29 mouse cellular contexts compared by ENCODE assay signal in the genomic region with DNA sequence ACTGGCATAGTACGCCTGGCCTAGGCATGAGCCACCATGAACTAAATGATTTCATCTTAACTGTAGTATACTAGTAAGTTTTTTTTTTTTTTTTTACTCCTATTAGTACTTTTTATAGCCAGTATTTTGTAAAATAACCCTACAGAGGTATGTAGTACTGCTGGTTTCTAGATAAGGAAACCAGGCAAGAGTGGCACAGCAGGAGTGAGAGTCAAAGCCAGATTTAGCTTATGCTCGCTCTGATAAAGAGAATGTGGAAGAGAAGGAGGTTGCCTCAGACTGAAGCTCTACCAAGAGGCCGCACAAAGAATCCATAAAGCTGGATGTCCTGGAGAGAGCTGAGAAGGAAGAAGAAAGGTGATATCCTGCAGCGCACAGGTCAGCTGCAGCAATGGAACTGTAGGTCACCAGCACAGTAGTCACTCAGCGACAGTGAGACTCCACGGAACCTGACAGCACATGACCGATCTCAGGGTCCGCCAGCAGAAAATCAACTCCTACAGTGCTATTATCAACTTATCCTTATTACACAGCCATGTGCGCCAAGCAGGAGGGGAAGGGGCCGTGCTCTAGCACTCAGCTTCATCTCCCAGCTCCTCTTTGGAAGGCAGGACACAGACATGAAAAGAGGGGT. TPM values are rescaled to one million over a fixed set of nuclear protein-coding genes. Genes with fewer than 3 reads are reported as not detected.
DNase-seq lines count a peak whose midpoint lies in the region; ATAC-seq and TF ChIP-seq lines count a peak whose summit lies in the region.
"Had no signal": no experiment of that assay in that cellular context is flagged by ENCODE, and none has a peak within 500 bp of the region (broad histone marks: within the 10 kb centered on the region; RNA-seq: fewer than 3 reads in every experiment).

No protein-coding gene starts in this region.

- H3K79me2 ChIP-seq in heart, adult 2 months (replicated peaks; ENCODE audit: control insufficient read depth, insufficient read depth, low read length): peaks cover 4% of the 10 kb centered on the region

- no peak for ATAC-seq in heart, embryonic 11.5 days (replicated peaks; ENCODE audit: insufficient number of reproducible peaks, low FRiP score, low TSS enrichment)
- peak; percentile 46; the same call in 1 of the 2 replicates for ATAC-seq in heart, embryonic 14.5 days (ENCODE audit: insufficient number of reproducible peaks, insufficient read depth, low FRiP score, low read depth)
- peak; percentile 59 for ATAC-seq in heart, postnatal 0 days (ENCODE audit: insufficient read depth, low read depth)
- ATAC-seq: forebrain, embryonic 14.5 days; forebrain, postnatal 0 days; hindbrain, embryonic 16.5 days; intestine, embryonic 15.5 days; Patski had no signal

- no peak overlapping the region for H3K4me3 ChIP-seq in heart, embryonic 11.5 days (ENCODE audit: low read depth, low read length)
- H3K4me3 ChIP-seq in heart, embryonic 14.5 days (ENCODE audit: control insufficient read depth in 1 of 2, insufficient read depth in 1 of 2, low read depth in 1 of 2, low read length in 2 of 2): no peak overlapping the region
- H3K4me3 ChIP-seq in heart, postnatal 0 days (ENCODE audit: low read depth, low read length): no peak overlapping the region
- H3K4me3 ChIP-seq in heart, adult 2 months: no peak overlapping the region
- no peak overlapping the region for H3K4me3 ChIP-seq in limb, embryonic 10.5 days
- H3K4me3 ChIP-seq: embryonic facial prominence, embryonic 12.5 days; embryonic facial prominence, embryonic 15.5 days; gastrocnemius, adult 2 months; hindbrain, embryonic 10.5 days; hindbrain, embryonic 13.5 days; intestine, embryonic 15.5 days had no signal

- no peak for TF ChIP-seq EP300 in heart, postnatal 0 days (IDR thresholded peaks at IDR 0.05; ENCODE audit: low read depth)
- no peak for TF ChIP-seq EP300 in heart, adult 2 months (IDR thresholded peaks at IDR 0.05; ENCODE audit: insufficient read depth, low read depth, low read length)

- no peaks in the 10 kb centered on the region for H3K9me3 ChIP-seq in heart, embryonic 11.5 days (replicated peaks; ENCODE audit: control insufficient read depth, low read length)
- no peaks in the 10 kb centered on the region for H3K9me3 ChIP-seq in heart, embryonic 14.5 days (ENCODE audit: control insufficient read depth, low read length)
- no peaks in the 10 kb centered on the region for H3K9me3 ChIP-seq in heart, postnatal 0 days (replicated peaks; ENCODE audit: control insufficient read depth, low read length)
- no peaks in the 10 kb centered on the region for H3K9me3 ChIP-seq in limb, embryonic 10.5 days (replicated peaks)
- H3K9me3 ChIP-seq: embryonic facial prominence, embryonic 12.5 days; embryonic facial prominence, embryonic 15.5 days; G1E; hindbrain, embryonic 10.5 days; hindbrain, embryonic 13.5 days; intestine, embryonic 15.5 days had no signal

- H3K36me3 ChIP-seq in heart, embryonic 11.5 days (ENCODE audit: control insufficient read depth, insufficient read depth, low read length): no peaks in the 10 kb centered on the region
- peaks cover 6% of the 10 kb centered on the region; the same call in 1 of the 2 replicates for H3K36me3 ChIP-seq in heart, embryonic 14.5 days (ENCODE audit: control insufficient read depth, insufficient read depth, low read length)
- H3K36me3 ChIP-seq in heart, postnatal 0 days (replicated peaks; ENCODE audit: control insufficient read depth, insufficient read depth, low read length): no peaks in the 10 kb centered on the region
- no peaks in the 10 kb centered on the region; the same call in 1 of the 2 replicates for H3K36me3 ChIP-seq in heart, adult 2 months (ENCODE audit: control insufficient read depth, insufficient read depth, low read length)
- H3K36me3 ChIP-seq in limb, embryonic 10.5 days: peaks cover 36% of the 10 kb centered on the region
- H3K36me3 ChIP-seq: G1E; intestine, embryonic 15.5 days had no signal

- intact Hi-C loops in heart, adult 2 months (cut with DNase I): no loop called here

- DNase-seq in heart, adult 11 months: no peak
- no peak for DNase-seq in heart, adult 8-10 months (ENCODE audit: low spot score)
- peak; percentile 40 for DNase-seq in heart, postnatal 0 days (ENCODE audit: low spot score)
- DNase-seq in heart, adult 2 months: no peak
- no peak for DNase-seq in limb, embryonic 10.5 days (ENCODE audit: low spot score)
- DNase-seq: adrenal gland, postnatal 10 days; adrenal gland, postnatal 36 days; B cell, adult 2 months; cerebellum, adult 11 months; cerebellum, adult 2 months; cerebellum, adult 9-11 months; forebrain, postnatal 0 days; gastrocnemius, adult 2 months; gastrocnemius, postnatal 14 days; heart, adult 18-20 months; kidney, adult 11 months; kidney, adult 8-10 months had no signal

- TF ChIP-seq POLR2A in heart, adult 2 months (IDR thresholded peaks at IDR 0.05; ENCODE audit: insufficient read depth, low read depth, low read length): no peak

- no peak overlapping the region for H3K9ac ChIP-seq in heart, embryonic 11.5 days (ENCODE audit: low read depth, low read length)
- H3K9ac ChIP-seq in heart, embryonic 14.5 days (ENCODE audit: low read length): no peak overlapping the region
- H3K9ac ChIP-seq in heart, postnatal 0 days (replicated peaks; ENCODE audit: low read depth, low read length): no peak overlapping the region
- H3K9ac ChIP-seq in heart, adult 2 months (ENCODE audit: low read depth, low read length): no peak overlapping the region
- H3K9ac ChIP-seq: embryonic facial prominence, embryonic 12.5 days; embryonic facial prominence, embryonic 15.5 days; forebrain, postnatal 0 days; hindbrain, embryonic 13.5 days; intestine, embryonic 15.5 days had no signal

- peak overlapping the region; percentile 36; the same call in 1 of the 2 replicates for H3K27ac ChIP-seq in heart, embryonic 11.5 days (ENCODE audit: low read depth, low read length)
- peak overlapping the region; percentile 86 to 93 for H3K27ac ChIP-seq in heart, embryonic 14.5 days (replicated peaks in 1 of 2; ENCODE audit: control insufficient read depth in 1 of 2, insufficient read depth in 1 of 2, low read depth in 2 of 2, low read length in 2 of 2)
- H3K27ac ChIP-seq in heart, postnatal 0 days (ENCODE audit: low read depth): peak overlapping the region; percentile 77
- no peak overlapping the region for H3K27ac ChIP-seq in heart, adult 2 months
- H3K27ac ChIP-seq in limb, embryonic 10.5 days: no peak overlapping the region
- H3K27ac ChIP-seq: embryonic facial prominence, embryonic 12.5 days; embryonic facial prominence, embryonic 15.5 days; gastrocnemius, adult 2 months; hindbrain, embryonic 10.5 days; hindbrain, embryonic 13.5 days; intestine, embryonic 15.5 days had no signal

- no peak for TF ChIP-seq CTCF in heart, postnatal 0 days (IDR thresholded peaks at IDR 0.05; ENCODE audit: low read depth)
- no peak for TF ChIP-seq CTCF in heart, adult 2 months (IDR thresholded peaks at IDR 0.05)

- H3K4me2 ChIP-seq in heart, embryonic 11.5 days: no peak overlapping the region
- peak overlapping the region; percentile 29 for H3K4me2 ChIP-seq in heart, embryonic 14.5 days (ENCODE audit: low read length)
- peak overlapping the region; percentile 26; the same call in 1 of the 2 replicates for H3K4me2 ChIP-seq in heart, postnatal 0 days (ENCODE audit: low read depth, low read length)
- H3K4me2 ChIP-seq: embryonic facial prominence, embryonic 12.5 days; embryonic facial prominence, embryonic 15.5 days; hindbrain, embryonic 13.5 days; intestine, embryonic 15.5 days had no signal

- no peaks in the 10 kb centered on the region for H3K27me3 ChIP-seq in heart, embryonic 11.5 days (ENCODE audit: control insufficient read depth, insufficient read depth, low read length)
- no peaks in the 10 kb centered on the region for H3K27me3 ChIP-seq in heart, embryonic 14.5 days (ENCODE audit: control insufficient read depth, insufficient read depth, low read length)
- H3K27me3 ChIP-seq in heart, postnatal 0 days (ENCODE audit: control insufficient read depth, insufficient read depth, low read length): no peaks in the 10 kb centered on the region
- H3K27me3 ChIP-seq in heart, adult 2 months (ENCODE audit: control insufficient read depth, insufficient read depth, low read length): no peaks in the 10 kb centered on the region
- H3K27me3 ChIP-seq in limb, embryonic 10.5 days (ENCODE audit: low read depth, poor library complexity, severe bottlenecking): no peaks in the 10 kb centered on the region
- H3K27me3 ChIP-seq: CH12.LX; embryonic facial prominence, embryonic 12.5 days; embryonic facial prominence, embryonic 15.5 days; hindbrain, embryonic 13.5 days; intestine, embryonic 15.5 days; Patski had no signal

- 79% methylated on average over 10 of the region's 10 CpGs for WGBS in heart, embryonic 11.5 days (ENCODE audit: insufficient replicate concordance)
- WGBS in heart, embryonic 14.5 days: 65% methylated on average over 10 of the region's 10 CpGs
- 49% methylated on average over 10 of the region's 10 CpGs for WGBS in heart, postnatal 0 days
- WGBS in heart, adult 2 months: 84% methylated on average over 10 of the region's 10 CpGs
- 97% methylated on average over 10 of the region's 10 CpGs for WGBS in limb, embryonic 10.5 days

- H3K4me1 ChIP-seq in heart, embryonic 11.5 days (ENCODE audit: control insufficient read depth, insufficient read depth, low read length): peaks cover 18% of the 10 kb centered on the region
- peaks cover 8 to 29% of the 10 kb centered on the region in 2 experiments for H3K4me1 ChIP-seq in heart, embryonic 14.5 days (ENCODE audit: control insufficient read depth in 2 of 2, insufficient read depth in 2 of 2, low read length in 2 of 2)
- H3K4me1 ChIP-seq in heart, postnatal 0 days (ENCODE audit: control insufficient read depth, insufficient read depth): peaks cover 3% of the 10 kb centered on the region; the same call in 1 of the 2 replicates
- peaks cover 2% of the 10 kb centered on the region for H3K4me1 ChIP-seq in heart, adult 2 months (ENCODE audit: control insufficient read depth, insufficient read depth, low read length)
- H3K4me1 ChIP-seq in limb, embryonic 10.5 days: no peaks in the 10 kb centered on the region
- H3K4me1 ChIP-seq: embryonic facial prominence, embryonic 12.5 days; embryonic facial prominence, embryonic 15.5 days; hindbrain, embryonic 10.5 days; intestine, embryonic 15.5 days had no signal

RNA-seq across cellular contexts. Expression of a gene that starts 14.7 kb away (rescaled TPM):
- 50.1 and 56.1 TPM in 2 replicates for polyA plus RNA-seq in heart, embryonic 11.5 days (2014; fragmentation: Nextera tagmentation; extraction: Ambion mirVana)
- 38.8 and 40.9 TPM in 2 replicates for polyA plus RNA-seq in heart, embryonic 14.5 days (2014; fragmentation: Nextera tagmentation; extraction: Ambion mirVana)
- total RNA-seq in heart, adult 8-10 months (2022): 10 to 100 TPM; 13.0 to 21.8 (median 14.9) TPM
- total RNA-seq in heart, postnatal 0 days (2014; rRNA removed; ENCODE audit: low replicate concordance): 16.1 and 28.2 TPM in 2 replicates
- 25.5 and 25.7 TPM in 2 replicates for polyA plus RNA-seq in heart, postnatal 0 days (2015; fragmentation: Nextera tagmentation; extraction: Ambion mirVana)
- total RNA-seq in heart, adult 2 months (2021): 10 to 100 TPM; 14.1 to 14.2 TPM
- polyA plus RNA-seq in heart, adult 2 months (2012; rRNA removed): 18.9 and 30.5 TPM in 2 replicates
- polyA plus RNA-seq in limb, embryonic 10.5 days (2016; fragmentation: Nextera tagmentation; extraction: Ambion mirVana): 82.4 and 97.9 TPM in 2 replicates
- total RNA-seq: G1E had no signal
- polyA plus RNA-seq: G1E had no signal

Comparison
In these comparisons a context has a peak if more than half of its experiments do, and no peak if none do; other contexts are left out.
1. H3K27ac ChIP-seq: peak in heart, embryonic 11.5 days (single experiment), heart, embryonic 14.5 days (2 of 2) and heart, postnatal 0 days (single experiment); none in heart, adult 2 months (single experiment) and limb, embryonic 10.5 days (single experiment).